Mouse (Mus musculus) kidney, adult 2 months (tissue): ENCODE results near the gene Dpp6.

ENCODE experiments used
- CTCF ChIP-seq: fragments of 200-500 bp; conservative IDR thresholded peaks from 2 replicates; pipeline ENCODE4 v1.5.1; 2011; ENCODE audit warnings: low read depth, mild to moderate bottlenecking, control low read depth, low read length, moderate library complexity, mixed read lengths; ENCODE audit not compliant: insufficient read depth, insufficient read length
- POLR2A ChIP-seq: fragments of 200-500 bp; IDR thresholded peaks from one replicate; pipeline ENCODE4 v1.6.1; 2011; ENCODE audit warnings: low read depth, low read length, control low read depth

DNA sequence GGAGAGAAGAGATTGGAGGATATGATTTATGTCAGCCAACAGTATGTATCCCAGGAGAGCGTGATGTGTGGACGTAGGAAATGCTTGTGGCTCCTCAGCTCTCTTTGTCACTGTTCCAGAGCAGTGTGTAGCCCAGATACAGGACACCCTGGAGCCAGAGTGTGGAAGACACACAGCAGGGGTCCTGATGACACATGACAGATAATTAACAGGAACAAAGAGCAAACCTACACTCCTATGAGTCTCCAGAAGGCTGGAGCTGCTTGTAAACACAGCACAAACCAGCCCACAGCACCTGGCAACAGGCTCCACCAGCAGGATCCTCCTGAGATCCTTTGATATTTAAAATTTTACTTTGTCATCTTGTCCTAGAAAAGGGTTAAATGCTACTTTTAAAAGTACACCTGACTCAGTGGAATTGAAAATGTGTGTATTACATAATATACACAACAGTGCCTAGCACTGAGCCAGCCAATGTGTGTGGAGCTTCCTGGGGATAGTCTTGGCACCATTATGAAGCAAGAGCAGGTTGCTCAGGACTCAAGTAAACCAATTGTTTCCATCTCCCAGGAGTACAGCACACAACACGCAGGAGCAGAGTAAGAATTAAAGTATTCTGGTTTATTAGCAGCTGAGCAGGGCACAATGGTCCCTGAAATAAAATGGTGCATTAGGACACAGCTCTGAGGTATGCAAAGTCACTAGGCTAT is 115.6 kb downstream of the Dpp6 start:
- TF ChIP-seq POLR2A (no peak), CTCF (no peak)
